Mouse (Mus musculus) megakaryocyte, embryonic 14.5 days (primary cell): ENCODE results near the gene Unc119b.

Source experiments
- FLI1 ChIP-seq: IDR thresholded peaks from 2 replicates; pipeline ENCODE4 v1.6.1; 2012; ENCODE audit warnings: low read length, inconsistent platforms, mixed read lengths
- GATA1 ChIP-seq: IDR thresholded peaks from 3 replicates; pipeline ENCODE4 v1.6.1; 2012; ENCODE audit warnings: mixed read lengths, low read length, inconsistent platforms, borderline replicate concordance

- TF ChIP-seq GATA1 (no peak), FLI1 (no peak)
These were observed 60.0 kb downstream of the Unc119b start for GRCm38 (mm10) chr5:115074749-115075148.
